Mouse (Mus musculus): ENCODE measurements around the gene Mad1l1.

DNA sequence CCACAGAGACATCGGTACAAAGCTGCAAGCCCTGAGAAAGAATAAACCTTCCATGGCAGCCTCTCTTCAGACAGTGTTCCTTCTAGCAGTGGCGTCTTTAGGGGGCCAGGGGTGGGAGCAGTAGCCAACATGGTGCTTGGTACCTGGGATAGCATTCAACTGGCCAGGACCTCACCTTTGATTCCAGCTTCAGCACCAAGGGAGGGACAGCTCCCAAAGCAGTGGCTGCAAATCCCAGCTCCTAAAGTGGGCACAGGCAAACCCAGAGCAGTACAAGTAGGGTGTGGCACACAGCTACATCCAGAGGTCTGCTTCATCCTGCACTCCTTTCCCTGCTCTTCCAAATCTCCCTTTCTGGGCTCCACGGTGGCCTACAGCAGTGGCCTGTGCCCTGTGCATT is 265.9 kb downstream of the Mad1l1 start:
- no peak for TF ChIP-seq POLR2A (IDR thresholded peaks at IDR 0.05; ENCODE audit: borderline replicate concordance, control insufficient read depth, low read depth, low read length)
- no peak for TF ChIP-seq CTCF (IDR thresholded peaks at IDR 0.05; ENCODE audit: control insufficient read depth, insufficient read depth, low read length)

All from bone marrow, adult 2 months (tissue).